Mouse (Mus musculus) heart, embryonic 12.5 days (tissue): ENCODE results near the gene Sympk. TPM values are rescaled to one million over a fixed set of nuclear protein-coding genes. Genes with fewer than 3 reads are reported as not detected.
A peak's percentile ranks its signal among the peaks of the same experiment; 100 is the strongest.

Experiments used
- ATAC-seq: fragments of 200-750 bp; cut with Nextera tagmentation; 2 replicates; pipeline ENCODE4 v1.8.0; 2017; ENCODE audit warnings: moderate TSS enrichment, moderate library complexity; ENCODE audit not compliant: insufficient number of reproducible peaks, low FRiP score
- H3K27ac ChIP-seq: fragments of 300-500 bp; sonication (generic); 2 replicates; pipeline ENCODE4 v1.5.1; 2016; ENCODE audit warnings: mild to moderate bottlenecking, moderate library complexity; ENCODE audit not compliant: poor library complexity, severe bottlenecking
- H3K27me3 ChIP-seq: fragments of 300-500 bp; sonication (generic); replicated peaks from 2 replicates; pipeline ENCODE4 v1.6.1; 2016; ENCODE audit warnings: mild to moderate bottlenecking, moderate library complexity
- H3K36me3 ChIP-seq: fragments of 300-500 bp; sonication (generic); 2 replicates; pipeline ENCODE4 v1.6.1; 2016; ENCODE audit warnings: mild to moderate bottlenecking, moderate library complexity
- H3K4me1 ChIP-seq: fragments of 300-500 bp; sonication (generic); replicated peaks from 2 replicates; pipeline ENCODE4 v1.6.1; 2016; ENCODE audit warnings: mild to moderate bottlenecking
- H3K4me2 ChIP-seq: fragments of 300-500 bp; sonication (generic); 2 replicates; pipeline ENCODE4 v1.6.1; 2016; ENCODE audit warnings: mild to moderate bottlenecking, moderate library complexity
- H3K4me3 ChIP-seq: fragments of 300-500 bp; sonication (generic); 2 replicates; pipeline ENCODE4 v1.5.1; 2016; ENCODE audit warnings: mild to moderate bottlenecking
- H3K9ac ChIP-seq: fragments of 300-500 bp; sonication (generic); 2 replicates; pipeline ENCODE4 v1.6.1; 2016; ENCODE audit warnings: mild to moderate bottlenecking, moderate library complexity
- H3K9me3 ChIP-seq: fragments of 300-500 bp; sonication (generic); replicated peaks from 2 replicates; pipeline ENCODE4 v1.6.1; 2016; ENCODE audit warnings: mild to moderate bottlenecking, moderate library complexity
- WGBS: fragments of 180-500 bp; shearing (Covaris S2); methylation state at CpG from one replicate; pipeline ENCODE4 v1.1.7; 2016; 5-methylcytosine and 5-hydroxymethylcytosine counted together
- polyA plus RNA-seq: library from polyadenylated mRNA; unstranded; fragments of >200 nt; fragmentation: Nextera tagmentation; extraction: Ambion mirVana; gene quantifications from 2 replicates; pipeline ENCODE4 v1.2.1, GENCODE M21; 2016

Sympk gene
- polyA plus RNA-seq, 1 experiment from 2014 or later = 33.2 TPM

- Histone ChIP-seq H3K4me3 (no peak overlapping the region), H3K36me3 (peaks cover 26% of the 10 kb centered on the region; the same call in 1 of the 2 replicates), H3K4me2 (no peak overlapping the region), H3K27me3 (peaks cover under 1% of the 10 kb centered on the region), H3K27ac (no peak overlapping the region), H3K4me1 (peaks cover 28% of the 10 kb centered on the region), H3K9ac (no peak overlapping the region), H3K9me3 (no peaks in the 10 kb centered on the region)
- ATAC-seq = no peak
- WGBS = 39% methylated on average over 9 of the region's 9 CpGs
These were observed 25.3 kb upstream of the Sympk start for GRCm38 (mm10) chr7:18998835-18999234.

- Histone ChIP-seq H3K27me3 (no peaks in the 10 kb centered on the region), H3K4me1 (peaks cover 39% of the 10 kb centered on the region), H3K9ac (peak overlapping the region; percentile 76), H3K27ac (peak overlapping the region; percentile 50), H3K4me2 (peak overlapping the region; percentile 78), H3K4me3 (peak overlapping the region; percentile 53), H3K36me3 (peaks cover 21% of the 10 kb centered on the region), H3K9me3 (no peaks in the 10 kb centered on the region)
- no peak for ATAC-seq
- 34% methylated on average over 10 of the region's 10 CpGs for WGBS
These were observed 23.8 kb upstream of the Sympk start for GRCm38 (mm10) chr7:19000421-19000820.

GRCm38 (mm10) chr7:19001066-19001806, 22.9 kb upstream of the Sympk start:
- no peaks in the 10 kb centered on the region for H3K9me3 ChIP-seq
- H3K4me1 ChIP-seq = peaks cover 47% of the 10 kb centered on the region
- H3K4me2 ChIP-seq = peak overlapping the region; percentile 78
- H3K4me3 ChIP-seq = peak overlapping the region; percentile 53
- peak overlapping the region; percentile 50 for H3K27ac ChIP-seq
- WGBS = 23% methylated on average over 18 of the region's 18 CpGs
- peak overlapping the region; percentile 76 for H3K9ac ChIP-seq
- H3K27me3 ChIP-seq = no peaks in the 10 kb centered on the region
- peaks cover 22% of the 10 kb centered on the region for H3K36me3 ChIP-seq
- ATAC-seq = peak; percentile 4; the same call in 1 of the 2 replicates

GRCm38 (mm10) chr7:19001807-19002085, 22.4 kb upstream of the Sympk start:
- no peak overlapping the region for H3K4me3 ChIP-seq
- H3K27ac ChIP-seq = 0 out of 2 replicates have a peak overlapping the region, but pooled peaks have one; percentile 50
- H3K4me1 ChIP-seq = peaks cover 51% of the 10 kb centered on the region
- no peaks in the 10 kb centered on the region for H3K9me3 ChIP-seq
- H3K4me2 ChIP-seq = no peak overlapping the region
- no peaks in the 10 kb centered on the region for H3K27me3 ChIP-seq
- ATAC-seq = no peak
- 75% methylated on average over 3 of the region's 3 CpGs for WGBS
- H3K36me3 ChIP-seq = peaks cover 19% of the 10 kb centered on the region
- no peak overlapping the region for H3K9ac ChIP-seq

- H3K4me2 ChIP-seq = peak overlapping the region; percentile 73
- no peaks in the 10 kb centered on the region for H3K27me3 ChIP-seq
- H3K4me3 ChIP-seq = peak overlapping the region; percentile 41
- peaks cover 22% of the 10 kb centered on the region for H3K36me3 ChIP-seq
- peak overlapping the region; percentile 50 for H3K27ac ChIP-seq
- H3K9ac ChIP-seq = peak overlapping the region; percentile 75
- H3K9me3 ChIP-seq = no peaks in the 10 kb centered on the region
- ATAC-seq = no peak
- H3K4me1 ChIP-seq = peaks cover 54% of the 10 kb centered on the region
- 32% methylated on average over 4 of the region's 4 CpGs for WGBS
These were observed 22.1 kb upstream of the Sympk start for GRCm38 (mm10) chr7:19002115-19002514.

GRCm38 (mm10) chr7:19002848-19003498, 21.2 kb upstream of the Sympk start:
- peak; percentile 58 for ATAC-seq
- peaks cover 56% of the 10 kb centered on the region for H3K4me1 ChIP-seq

GRCm38 (mm10) chr7:19003902-19004630, 20.1 kb upstream of the Sympk start, which contains the start of gene Irf2bp1:
Gene Irf2bp1 (plus strand): TSS chr7:19004044.
- H3K9me3 ChIP-seq = no peaks in the 10 kb centered on the region
- peak within 1 kb of the TSS; percentile 96 for H3K27ac ChIP-seq
- peaks cover 20% of the 10 kb centered on the region for H3K36me3 ChIP-seq
- peaks cover 56% of the 10 kb centered on the region for H3K4me1 ChIP-seq
- H3K4me2 ChIP-seq = peak within 1 kb of the TSS; percentile 99
- WGBS = under 1% methylated on average over 87 of the region's 90 CpGs
- ATAC-seq = peak; percentile 66
- H3K9ac ChIP-seq = peak within 1 kb of the TSS; percentile 97
- peak within 1 kb of the TSS; percentile 78 for H3K4me3 ChIP-seq
- no peaks in the 10 kb centered on the region for H3K27me3 ChIP-seq

More at GRCm38 (mm10) chr7:19002848-19003498, 21.2 kb upstream of the Sympk start:
- Histone ChIP-seq H3K36me3 (peaks cover 20% of the 10 kb centered on the region), H3K4me3 (peak overlapping the region; percentile 41), H3K27me3 (no peaks in the 10 kb centered on the region), H3K4me2 (peak overlapping the region; percentile 73), H3K9me3 (no peaks in the 10 kb centered on the region), H3K27ac (peak overlapping the region; percentile 46), H3K9ac (peak overlapping the region; percentile 75)
- 4% methylated on average over 17 of the region's 17 CpGs for WGBS

GRCm38 (mm10) chr7:19004631-19005079, 19.5 kb upstream of the Sympk start:
- no peaks in the 10 kb centered on the region for H3K9me3 ChIP-seq
- 8% methylated on average over 34 of the region's 34 CpGs for WGBS
- peak overlapping the region; percentile 78 for H3K4me3 ChIP-seq
- peak overlapping the region; percentile 96 for H3K27ac ChIP-seq
- peaks cover 56% of the 10 kb centered on the region for H3K4me1 ChIP-seq
- H3K36me3 ChIP-seq = peaks cover 20% of the 10 kb centered on the region
- no peak for ATAC-seq
- H3K27me3 ChIP-seq = no peaks in the 10 kb centered on the region
- H3K9ac ChIP-seq = peak overlapping the region; percentile 97
- H3K4me2 ChIP-seq = peak overlapping the region; percentile 99

GRCm38 (mm10) chr7:19005417-19006121, 18.6 kb upstream of the Sympk start:
- H3K4me1 ChIP-seq = peaks cover 47% of the 10 kb centered on the region
- ATAC-seq = no peak

GRCm38 (mm10) chr7:19006476-19006875, 17.7 kb upstream of the Sympk start:
- Histone ChIP-seq H3K9ac (0 out of 2 replicates have a peak overlapping the region, but pooled peaks have one; percentile 43), H3K4me1 (peaks cover 39% of the 10 kb centered on the region)

More at GRCm38 (mm10) chr7:19005417-19006121, 18.6 kb upstream of the Sympk start:
- peak overlapping the region; percentile 97; the same call in 1 of the 2 replicates for H3K9ac ChIP-seq
- H3K27ac ChIP-seq = no peak overlapping the region
- WGBS = 85% methylated on average over 34 of the region's 34 CpGs
- H3K27me3 ChIP-seq = no peaks in the 10 kb centered on the region
- no peaks in the 10 kb centered on the region for H3K9me3 ChIP-seq
- H3K4me3 ChIP-seq = peak overlapping the region; percentile 78; the same call in 1 of the 2 replicates
- peak overlapping the region; percentile 99 for H3K4me2 ChIP-seq
- H3K36me3 ChIP-seq = peaks cover 20% of the 10 kb centered on the region

More at GRCm38 (mm10) chr7:19006476-19006875, 17.7 kb upstream of the Sympk start:
- Histone ChIP-seq H3K9me3 (no peaks in the 10 kb centered on the region), H3K27me3 (no peaks in the 10 kb centered on the region), H3K4me2 (peak overlapping the region; percentile 99), H3K36me3 (peaks cover 20% of the 10 kb centered on the region), H3K4me3 (no peak overlapping the region), H3K27ac (no peak overlapping the region)
- WGBS = 7% methylated on average over 12 of the region's 12 CpGs
- ATAC-seq = no peak
